Mouse (Mus musculus): Measurements from ENCODE around the gene Rab37. TPM values are rescaled to one million over a fixed set of nuclear protein-coding genes. Genes with fewer than 3 reads are reported as not detected.

Rab37 gene
- 0.58 and 1.1 TPM in 2 replicates for polyA plus RNA-seq (2012; rRNA removed)

DNA sequence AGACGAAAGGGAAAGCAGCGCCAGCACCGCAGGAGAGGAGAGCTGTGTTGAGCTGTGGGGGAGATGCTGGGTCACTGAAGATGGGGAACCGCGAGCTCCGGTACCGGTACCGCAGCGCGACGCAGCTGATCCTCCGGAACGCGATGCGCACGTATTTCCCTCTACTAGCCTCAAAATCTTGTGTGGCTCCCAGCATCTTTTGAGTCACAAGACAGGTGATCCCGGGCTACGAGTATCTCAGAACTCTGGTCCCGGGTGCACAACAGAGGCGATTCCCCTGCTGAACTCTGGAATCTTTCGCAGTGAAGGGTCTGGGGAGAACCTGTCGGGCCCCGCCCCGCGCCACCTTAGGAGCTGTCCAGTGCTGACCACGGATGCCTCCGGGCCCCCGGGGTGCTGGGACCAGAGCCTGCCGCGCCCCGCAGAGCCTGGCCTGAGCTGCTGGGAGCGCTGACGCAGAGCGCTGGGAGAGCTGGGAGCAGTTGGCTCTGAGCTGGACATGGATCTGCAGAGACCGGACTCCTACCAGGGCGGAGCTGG, at the start of gene Rab37:
Gene Rab37, plus strand, starts transcription at position 70 of the 540 bp plus-strand sequence.
- no peak for DNase-seq
- no peak within 1 kb of the TSS for H3K4me3 ChIP-seq (replicated peaks; ENCODE audit: extremely low read depth, low read depth, low read length)
- WGBS = 3% methylated on average over 36 of the region's 36 CpGs
- H3K4me1 ChIP-seq (ENCODE audit: control insufficient read depth, insufficient read depth, low read length) = no peaks in the 10 kb centered on the region
- TF ChIP-seq CTCF (IDR thresholded peaks at IDR 0.05; ENCODE audit: insufficient read depth, low read length) = no peak
- TF ChIP-seq POLR2A (IDR thresholded peaks at IDR 0.05; ENCODE audit: borderline replicate concordance, extremely low read depth, low read depth, low read length) = no peak

- WGBS = 48% methylated on average over 2 of the region's 2 CpGs
- no peak for DNase-seq
- Histone ChIP-seq H3K4me3 (replicated peaks; ENCODE audit: extremely low read depth, low read depth, low read length) (no peak within 1 kb of the TSS), H3K4me1 (ENCODE audit: control insufficient read depth, insufficient read depth, low read length) (no peaks in the 10 kb centered on the region)
- TF ChIP-seq CTCF (IDR thresholded peaks at IDR 0.05; ENCODE audit: insufficient read depth, low read length) (no peak), POLR2A (IDR thresholded peaks at IDR 0.05; ENCODE audit: borderline replicate concordance, extremely low read depth, low read depth, low read length) (no peak)
These were observed 43.0 kb upstream of the Rab37 start, which contains the start of gene Cd300ld3 for GRCm38 (mm10) chr11:115048259-115048658. Cd300ld3 (minus strand) TSS chr11:115048409.

DNA sequence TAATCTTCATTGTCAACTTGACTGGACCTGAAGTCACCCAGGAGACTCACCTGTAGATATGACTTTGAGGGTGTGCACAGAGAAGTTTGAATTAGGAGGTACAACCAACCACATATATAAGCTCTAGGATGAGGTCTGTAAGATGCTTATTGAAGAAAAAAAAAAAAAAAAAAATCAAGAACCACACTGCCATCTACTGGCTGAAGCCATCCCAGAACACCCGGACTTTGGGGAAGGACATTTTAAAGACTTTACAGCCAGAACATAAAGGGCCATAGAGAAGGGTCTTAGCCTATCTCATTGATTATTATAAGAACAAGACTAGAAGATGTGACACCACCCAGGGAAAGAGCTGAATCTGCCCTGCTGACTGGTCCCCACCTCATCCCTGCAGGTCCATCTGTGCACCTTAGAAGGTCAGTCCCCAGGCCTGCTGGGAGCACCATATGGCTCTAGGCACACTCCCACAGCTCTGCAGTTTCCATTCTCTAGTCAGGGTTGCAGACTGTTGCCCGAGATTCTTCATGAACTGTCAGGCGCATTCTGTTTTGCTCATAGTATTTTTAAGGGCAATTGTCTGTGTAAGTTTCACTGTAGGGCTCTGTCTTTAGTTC, 41.8 kb upstream of the Rab37 start:
- DNase-seq = no peak
- 33% methylated on average over 3 of the region's 3 CpGs for WGBS
- no peaks in the 10 kb centered on the region for H3K4me1 ChIP-seq (ENCODE audit: control insufficient read depth, insufficient read depth, low read length)
- TF ChIP-seq CTCF (IDR thresholded peaks at IDR 0.05; ENCODE audit: insufficient read depth, low read length) = no peak
- TF ChIP-seq POLR2A (IDR thresholded peaks at IDR 0.05; ENCODE audit: borderline replicate concordance, extremely low read depth, low read depth, low read length) = no peak
- no peak overlapping the region for H3K4me3 ChIP-seq (replicated peaks; ENCODE audit: extremely low read depth, low read depth, low read length)

DNA sequence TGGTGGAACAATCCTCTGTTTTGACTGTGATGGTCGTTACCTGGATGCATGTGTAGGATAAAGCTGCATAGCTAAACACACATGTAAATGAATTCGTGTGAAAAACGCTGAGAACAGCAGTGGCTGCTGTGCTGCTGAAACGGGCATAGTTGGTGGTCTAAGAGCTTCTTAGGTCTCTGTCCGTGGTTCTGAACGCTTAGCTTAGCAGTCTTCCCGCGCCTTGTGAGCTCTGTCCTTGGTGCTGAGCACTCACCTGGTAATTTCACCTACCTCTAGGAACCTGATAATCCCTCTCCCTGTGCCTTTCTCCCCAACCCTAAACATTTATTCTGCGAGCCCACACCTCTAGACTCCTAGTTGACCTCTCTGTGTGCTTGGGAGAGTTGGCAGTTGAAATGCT, 39.0 kb upstream of the Rab37 start:
- no peak for DNase-seq
- Histone ChIP-seq H3K4me3 (replicated peaks; ENCODE audit: extremely low read depth, low read depth, low read length) (no peak overlapping the region), H3K4me1 (ENCODE audit: control insufficient read depth, insufficient read depth, low read length) (no peaks in the 10 kb centered on the region)
- TF ChIP-seq POLR2A (IDR thresholded peaks at IDR 0.05; ENCODE audit: borderline replicate concordance, extremely low read depth, low read depth, low read length) = no peak
- TF ChIP-seq CTCF (IDR thresholded peaks at IDR 0.05; ENCODE audit: insufficient read depth, low read length) = no peak
- 4% methylated on average over 9 of the region's 9 CpGs for WGBS

DNA sequence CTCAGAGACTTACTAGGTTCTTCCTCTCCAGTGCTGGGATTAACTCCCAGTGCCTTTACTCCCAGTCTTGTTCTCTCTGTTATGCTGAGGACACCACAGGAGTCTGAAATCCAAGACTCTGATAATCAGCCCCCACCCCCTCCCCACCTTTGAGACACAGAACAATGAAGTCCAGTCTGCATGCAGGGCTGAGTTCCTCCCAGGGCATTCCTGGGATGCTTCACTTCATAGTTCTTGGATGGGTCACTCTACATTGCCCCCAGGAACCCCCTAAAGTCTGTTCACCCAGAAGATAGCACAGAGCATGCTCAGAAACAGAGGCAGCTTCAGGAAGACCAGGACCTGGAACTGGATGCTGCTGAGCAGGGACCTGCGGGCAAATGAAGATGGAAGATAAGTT, 38.2 kb upstream of the Rab37 start:
- 80% methylated on average over 1 of the region's 1 CpGs for WGBS
- no peak for TF ChIP-seq POLR2A (IDR thresholded peaks at IDR 0.05; ENCODE audit: borderline replicate concordance, extremely low read depth, low read depth, low read length)
- TF ChIP-seq CTCF (IDR thresholded peaks at IDR 0.05; ENCODE audit: insufficient read depth, low read length) = no peak
- Histone ChIP-seq H3K4me1 (ENCODE audit: control insufficient read depth, insufficient read depth, low read length) (no peaks in the 10 kb centered on the region), H3K4me3 (replicated peaks; ENCODE audit: extremely low read depth, low read depth, low read length) (no peak overlapping the region)
- DNase-seq = no peak

GRCm38 (mm10) chr11:115054537-115054936, 36.7 kb upstream of the Rab37 start:
- H3K4me3 ChIP-seq (replicated peaks; ENCODE audit: extremely low read depth, low read depth, low read length) = no peak overlapping the region

GRCm38 (mm10) chr11:115058701-115059100, 32.5 kb upstream of the Rab37 start:
- WGBS = 72% methylated on average over 4 of the region's 4 CpGs
- Histone ChIP-seq H3K4me3 (replicated peaks; ENCODE audit: extremely low read depth, low read depth, low read length) (no peak overlapping the region), H3K4me1 (ENCODE audit: control insufficient read depth, insufficient read depth, low read length) (no peaks in the 10 kb centered on the region)
- DNase-seq = no peak
- TF ChIP-seq POLR2A (IDR thresholded peaks at IDR 0.05; ENCODE audit: borderline replicate concordance, extremely low read depth, low read depth, low read length) (no peak), CTCF (IDR thresholded peaks at IDR 0.05; ENCODE audit: insufficient read depth, low read length) (no peak)

More at GRCm38 (mm10) chr11:115054537-115054936, 36.7 kb upstream of the Rab37 start:
- H3K4me1 ChIP-seq (ENCODE audit: control insufficient read depth, insufficient read depth, low read length) = no peaks in the 10 kb centered on the region
- TF ChIP-seq POLR2A (IDR thresholded peaks at IDR 0.05; ENCODE audit: borderline replicate concordance, extremely low read depth, low read depth, low read length) = no peak
- TF ChIP-seq CTCF (IDR thresholded peaks at IDR 0.05; ENCODE audit: insufficient read depth, low read length) = no peak
- no peak for DNase-seq

DNA sequence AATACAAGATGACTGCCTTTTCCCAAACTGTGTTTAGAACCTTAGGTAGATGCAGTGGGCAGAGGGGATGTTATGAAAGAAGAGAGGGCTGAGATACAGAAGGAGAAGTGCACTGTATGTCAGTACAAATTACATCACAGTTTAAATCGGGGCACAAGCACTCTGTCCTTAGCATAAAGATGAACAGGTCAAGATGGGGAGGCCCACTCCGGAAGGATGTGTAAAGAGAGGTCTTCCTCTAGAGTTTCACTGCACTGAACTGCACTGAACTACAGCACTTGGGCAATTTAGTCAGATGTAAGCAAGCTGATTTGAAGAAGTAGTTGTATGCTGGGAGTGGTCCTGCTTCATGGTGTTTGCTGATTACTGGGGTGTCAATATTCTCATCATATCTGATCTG, 31.4 kb upstream of the Rab37 start:
- WGBS = 65% methylated on average over 2 of the region's 2 CpGs
- no peaks in the 10 kb centered on the region for H3K4me1 ChIP-seq (ENCODE audit: control insufficient read depth, insufficient read depth, low read length)
- no peak overlapping the region for H3K4me3 ChIP-seq (replicated peaks; ENCODE audit: extremely low read depth, low read depth, low read length)
- no peak for DNase-seq
- TF ChIP-seq POLR2A (IDR thresholded peaks at IDR 0.05; ENCODE audit: borderline replicate concordance, extremely low read depth, low read depth, low read length) (no peak), CTCF (IDR thresholded peaks at IDR 0.05; ENCODE audit: insufficient read depth, low read length) (no peak)

DNA sequence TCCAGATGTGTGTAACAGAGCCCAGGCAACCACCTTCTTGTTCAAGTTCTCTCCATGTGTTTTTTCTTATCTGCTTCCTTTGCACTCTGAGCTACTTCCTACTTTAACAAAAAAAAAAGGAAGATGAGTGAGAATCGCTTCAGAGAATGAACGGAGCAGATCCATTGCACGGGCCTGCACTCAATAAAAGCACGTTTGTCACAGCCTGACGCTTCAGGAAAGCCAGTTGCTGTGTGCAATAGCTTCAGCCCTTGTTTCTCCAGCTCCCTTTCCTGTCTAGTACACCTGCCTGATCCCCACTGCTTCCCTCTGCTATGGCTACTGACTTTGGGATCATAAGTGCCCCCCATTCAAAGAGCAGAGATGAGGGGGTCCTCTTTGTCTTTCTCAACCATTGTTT, 29.2 kb upstream of the Rab37 start, which contains the start of gene Cd300e:
Gene Cd300e, minus strand, starts transcription at position 101 of the 400 bp plus-strand sequence.
- H3K4me3 ChIP-seq (replicated peaks; ENCODE audit: extremely low read depth, low read depth, low read length) = no peak within 1 kb of the TSS
- DNase-seq = no peak
- TF ChIP-seq POLR2A (IDR thresholded peaks at IDR 0.05; ENCODE audit: borderline replicate concordance, extremely low read depth, low read depth, low read length) = no peak
- no peak for TF ChIP-seq CTCF (IDR thresholded peaks at IDR 0.05; ENCODE audit: insufficient read depth, low read length)
- WGBS = 24% methylated on average over 5 of the region's 5 CpGs
- H3K4me1 ChIP-seq (ENCODE audit: control insufficient read depth, insufficient read depth, low read length) = no peaks in the 10 kb centered on the region

DNA sequence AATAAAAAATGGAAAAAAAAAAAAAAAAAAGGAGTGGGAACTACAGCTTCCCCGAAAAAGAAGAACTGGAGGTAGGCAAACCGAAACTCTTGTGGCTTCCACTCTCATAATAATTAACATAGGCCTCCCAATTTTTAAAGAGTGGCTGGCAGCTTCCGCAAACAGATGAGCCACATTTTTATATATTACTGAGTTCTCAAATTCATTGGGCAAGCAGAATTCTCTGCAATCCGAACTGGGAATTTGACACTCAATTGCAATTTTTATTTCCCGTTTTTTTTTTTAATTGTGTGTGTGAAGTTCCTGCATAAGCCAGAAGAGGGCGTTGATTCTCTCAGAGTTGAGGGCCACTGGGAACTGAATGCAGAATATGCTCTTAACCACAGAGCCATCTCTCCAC, 24.5 kb upstream of the Rab37 start:
- H3K4me3 ChIP-seq (replicated peaks; ENCODE audit: extremely low read depth, low read depth, low read length) = no peak overlapping the region
- TF ChIP-seq POLR2A (IDR thresholded peaks at IDR 0.05; ENCODE audit: borderline replicate concordance, extremely low read depth, low read depth, low read length) = no peak
- TF ChIP-seq CTCF (IDR thresholded peaks at IDR 0.05; ENCODE audit: insufficient read depth, low read length) = no peak
- no peak for DNase-seq
- H3K4me1 ChIP-seq (ENCODE audit: control insufficient read depth, insufficient read depth, low read length) = no peaks in the 10 kb centered on the region
- 54% methylated on average over 6 of the region's 6 CpGs for WGBS
